Mouse (Mus musculus) lung, embryonic 15.5 days (tissue): ENCODE measurements around the gene Cylc2. TPM values are rescaled to one million over a fixed set of nuclear protein-coding genes. Genes with fewer than 3 reads are reported as not detected.

Experiments
- ATAC-seq: fragments of 200-750 bp; cut with Nextera tagmentation; 2 replicates; pipeline ENCODE4 v1.8.0; 2017; ENCODE audit warnings: moderate number of reproducible peaks, borderline replicate concordance; ENCODE audit not compliant: low FRiP score, low TSS enrichment; ENCODE audit errors: extremely low read depth
- H3K27ac ChIP-seq: fragments of 300-500 bp; sonication (generic); 2 replicates; pipeline ENCODE4 v1.5.1; 2015; ENCODE audit warnings: moderate library complexity, mild to moderate bottlenecking, inconsistent platforms
- H3K27me3 ChIP-seq: fragments of 300-500 bp; sonication (generic); 2 replicates; pipeline ENCODE4 v1.6.1; 2015; ENCODE audit warnings: inconsistent platforms
- H3K36me3 ChIP-seq: fragments of 300-500 bp; sonication (generic); 2 replicates; pipeline ENCODE4 v1.6.1; 2015; ENCODE audit warnings: inconsistent platforms
- H3K4me1 ChIP-seq: fragments of 300-500 bp; sonication (generic); 2 replicates; pipeline ENCODE4 v1.6.1; 2015; ENCODE audit warnings: inconsistent platforms
- H3K4me2 ChIP-seq: fragments of 300-500 bp; sonication (generic); 2 replicates; pipeline ENCODE4 v1.6.1; 2015; ENCODE audit warnings: inconsistent platforms, mild to moderate bottlenecking, moderate library complexity
- H3K4me3 ChIP-seq: fragments of 300-500 bp; sonication (generic); 2 replicates; pipeline ENCODE4 v1.5.1; 2015; ENCODE audit warnings: mild to moderate bottlenecking, inconsistent platforms
- H3K9ac ChIP-seq: fragments of 300-500 bp; sonication (generic); 2 replicates; pipeline ENCODE4 v1.6.1; 2015; ENCODE audit warnings: inconsistent platforms
- H3K9me3 ChIP-seq: fragments of 300-500 bp; sonication (generic); 2 replicates; pipeline ENCODE4 v1.6.1; 2016; ENCODE audit warnings: inconsistent platforms
- WGBS: fragments of 180-500 bp; shearing (Covaris S2); methylation state at CpG from one replicate; pipeline ENCODE4 v1.1.7; 2015; 5-methylcytosine and 5-hydroxymethylcytosine counted together
- polyA plus RNA-seq: library from polyadenylated mRNA; unstranded; fragments of >200 nt; fragmentation: Nextera tagmentation; extraction: Ambion mirVana; gene quantifications from 2 replicates; pipeline ENCODE4 v1.2.1, GENCODE M21; 2015

Cylc2 gene
- not detected in 2 replicates for polyA plus RNA-seq

GRCm38 (mm10) chr4:51216378-51216777 is at the start of gene Cylc2:
Gene Cylc2 (plus strand): TSS chr4:51216678.
- H3K9ac ChIP-seq: no peak within 1 kb of the TSS
- H3K4me3 ChIP-seq: no peak within 1 kb of the TSS
- ATAC-seq: no peak
- H3K27me3 ChIP-seq: no peaks in the 10 kb centered on the region
- no peaks in the 10 kb centered on the region for H3K4me1 ChIP-seq
- no peak within 1 kb of the TSS for H3K27ac ChIP-seq
- H3K4me2 ChIP-seq: no peak within 1 kb of the TSS
- no peaks in the 10 kb centered on the region for H3K36me3 ChIP-seq
- no peaks in the 10 kb centered on the region for H3K9me3 ChIP-seq
- WGBS: 72% methylated on average over 1 of the region's 1 CpGs
